Mouse (Mus musculus): ENCODE measurements around the gene Mrln.

The Mrln gene

DNA sequence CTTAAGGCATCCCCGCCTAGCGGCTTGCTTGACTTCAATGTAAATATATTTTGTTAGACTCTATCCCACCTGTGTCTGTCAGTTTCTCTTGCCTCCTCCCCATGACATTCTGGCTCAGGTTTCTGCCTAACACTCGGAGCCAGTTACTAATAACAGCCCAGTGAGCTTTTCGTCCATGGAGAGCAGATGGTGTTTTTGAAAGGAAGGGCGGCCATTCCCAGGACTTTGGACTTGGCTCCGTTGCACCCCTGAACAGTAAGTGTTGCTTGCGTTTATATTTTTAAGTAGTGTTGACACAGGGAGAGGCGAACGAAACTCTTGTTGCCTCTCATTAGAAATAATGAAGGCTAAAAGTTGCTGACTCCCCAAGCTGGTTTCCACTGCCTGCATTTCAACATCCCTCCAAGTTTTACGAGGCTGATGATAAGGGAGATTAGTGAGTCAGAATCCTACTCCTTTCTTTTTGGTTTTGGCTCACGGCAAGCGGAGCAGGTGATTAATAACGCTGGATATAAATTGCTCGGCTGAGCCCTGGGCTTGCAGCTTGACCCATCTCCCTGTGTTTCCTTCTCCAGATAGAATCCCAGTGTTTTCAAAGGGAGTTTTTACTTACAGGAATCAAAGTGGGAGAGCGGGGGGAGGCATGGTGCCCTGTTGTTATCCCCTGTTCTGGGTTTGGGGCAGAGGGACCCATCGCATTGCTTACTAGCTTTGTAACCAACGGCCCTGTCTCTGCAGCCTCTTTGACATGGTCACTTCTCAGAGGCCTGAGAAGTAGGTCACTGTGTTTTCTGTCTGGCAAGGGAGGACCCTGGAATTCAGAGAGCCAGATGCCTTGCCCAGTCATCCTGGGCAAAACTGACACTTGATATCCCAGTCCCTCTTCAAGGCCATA, at the start of gene Mrln:
Gene Mrln (plus strand): TSS at position 160 of the 895 bp plus-strand sequence.
- DNase-seq (ENCODE audit: low spot score): no peak

DNA sequence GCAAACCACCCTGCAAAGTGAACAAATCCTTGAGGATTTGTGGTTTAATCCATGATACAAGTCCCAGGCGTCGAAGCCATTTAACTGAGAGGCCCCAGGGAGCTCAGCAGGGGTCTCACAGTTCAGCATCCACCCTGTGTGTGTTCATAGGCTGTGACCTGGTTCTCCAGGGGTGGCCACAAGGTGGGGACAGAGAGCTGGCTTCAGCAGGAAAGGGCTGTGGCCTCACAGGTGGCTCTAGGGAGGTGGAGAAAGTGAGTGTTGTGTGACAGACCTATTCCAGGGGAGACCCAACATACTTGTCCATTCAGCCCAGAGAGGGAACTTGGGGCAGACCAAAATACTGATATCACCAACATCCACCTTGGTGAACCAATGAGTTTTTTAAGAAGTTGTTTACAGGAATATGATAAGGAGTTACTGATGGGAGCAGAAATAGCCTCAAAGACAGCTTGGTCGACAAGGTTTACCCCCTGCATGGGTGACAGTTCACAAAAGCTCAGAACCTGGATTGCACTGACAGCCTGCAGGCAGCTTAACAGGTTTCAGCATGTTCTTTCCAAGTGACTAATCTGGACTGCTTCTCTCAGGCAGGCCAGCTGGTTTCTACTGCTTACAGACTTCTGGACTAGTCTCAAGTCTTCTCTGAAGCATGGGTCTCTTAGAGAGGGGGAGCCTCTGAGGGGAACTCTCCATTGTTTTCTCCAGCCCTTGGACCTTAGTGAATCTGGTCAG, 47.9 kb upstream of the Mrln start:
- no peak for DNase-seq (ENCODE audit: low spot score)

DNA sequence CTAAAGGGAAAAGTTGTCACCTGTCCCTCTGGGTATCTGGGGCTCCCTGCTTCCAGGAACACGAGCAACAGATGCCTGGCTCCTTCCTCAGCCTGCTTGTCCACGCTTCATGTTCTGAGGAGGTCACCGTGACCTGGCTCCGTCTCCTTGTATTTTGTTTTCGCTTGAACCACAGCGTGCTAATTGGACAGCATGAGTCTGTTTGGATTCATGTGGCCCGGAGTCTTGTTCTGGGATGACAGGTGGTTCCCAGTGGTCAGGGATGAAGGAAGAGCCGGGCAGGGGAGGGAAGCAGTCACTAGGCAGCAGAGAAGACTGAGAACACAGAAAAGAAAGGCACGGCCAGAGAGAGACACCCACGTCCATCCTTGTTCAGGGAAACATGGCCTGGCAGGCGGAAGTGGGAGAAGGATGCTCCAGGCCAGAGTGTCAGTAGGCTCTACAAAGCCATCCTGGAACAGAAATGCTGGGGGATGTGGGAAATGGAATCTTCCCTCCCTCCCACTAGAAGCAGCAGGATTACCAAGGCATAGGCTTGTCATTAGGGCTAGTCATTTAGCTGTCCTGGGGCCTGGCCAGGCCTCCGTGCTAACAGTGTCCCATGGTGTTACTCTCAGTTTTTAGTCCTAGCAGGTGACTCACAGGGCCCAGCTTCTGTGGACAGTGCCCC, 44.7 kb upstream of the Mrln start:
- peak; percentile 78 for DNase-seq (ENCODE audit: low spot score)

DNA sequence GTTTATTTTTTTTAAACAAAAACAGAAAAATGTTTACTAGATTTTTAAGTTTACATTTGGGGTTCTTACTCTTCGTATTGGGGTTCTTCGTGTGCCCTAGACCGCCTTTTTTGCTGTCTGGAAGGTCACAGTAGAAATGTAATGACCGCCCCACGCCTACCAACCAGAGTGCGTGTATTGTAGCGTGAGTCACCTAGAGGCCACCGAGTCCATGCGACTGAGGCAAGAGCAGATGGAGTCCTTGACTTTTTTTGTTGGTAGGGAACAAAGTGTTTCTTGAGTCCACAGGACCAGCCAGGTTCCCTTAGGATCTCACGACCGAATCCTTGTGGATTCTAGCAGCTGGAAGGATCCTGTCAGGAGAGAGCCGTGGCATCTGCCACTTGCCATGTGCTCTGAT, 43.7 kb upstream of the Mrln start:
- no peak for DNase-seq (ENCODE audit: low spot score)

DNA sequence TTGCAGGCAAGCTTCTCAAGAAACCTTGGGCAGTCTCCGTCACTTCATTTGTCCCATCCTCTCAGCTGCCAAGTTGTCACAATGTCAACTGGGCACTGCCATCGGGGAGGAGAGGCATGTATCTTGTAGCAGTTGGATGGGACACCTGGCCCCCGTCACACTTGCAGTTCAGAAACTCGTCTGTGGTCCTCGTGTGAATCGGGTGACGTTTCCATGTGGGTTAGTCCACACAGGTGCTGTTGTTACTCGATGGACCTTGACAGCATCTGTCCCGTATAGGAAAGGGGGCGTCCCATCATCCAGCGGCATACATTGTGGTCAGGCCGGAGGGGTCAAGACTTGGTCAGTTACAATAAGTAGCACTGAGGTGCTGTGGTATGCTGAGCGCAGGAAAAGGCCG, 43.0 kb upstream of the Mrln start:
- no peak for DNase-seq (ENCODE audit: low spot score)

DNA sequence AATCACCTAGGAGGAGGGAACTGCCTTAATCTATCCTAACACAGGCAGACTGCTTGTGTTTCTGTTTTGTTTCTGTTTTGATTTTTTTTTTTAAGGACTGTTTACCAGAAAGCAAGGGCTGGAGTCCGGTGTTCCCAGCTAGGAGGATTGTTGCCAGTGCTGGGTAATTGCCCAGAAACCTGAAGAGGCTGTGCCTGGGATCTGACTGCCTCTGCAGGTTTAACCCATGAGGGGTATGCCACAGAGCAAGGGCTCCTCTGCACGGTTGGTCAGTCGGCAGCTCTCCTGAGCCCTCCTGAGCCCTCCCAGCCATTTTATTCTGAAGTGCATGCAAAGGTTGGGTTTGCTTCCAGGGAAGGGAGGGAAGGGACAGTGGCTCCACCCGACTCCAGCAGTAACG, 40.8 kb upstream of the Mrln start:
- DNase-seq (ENCODE audit: low spot score): no peak

DNA sequence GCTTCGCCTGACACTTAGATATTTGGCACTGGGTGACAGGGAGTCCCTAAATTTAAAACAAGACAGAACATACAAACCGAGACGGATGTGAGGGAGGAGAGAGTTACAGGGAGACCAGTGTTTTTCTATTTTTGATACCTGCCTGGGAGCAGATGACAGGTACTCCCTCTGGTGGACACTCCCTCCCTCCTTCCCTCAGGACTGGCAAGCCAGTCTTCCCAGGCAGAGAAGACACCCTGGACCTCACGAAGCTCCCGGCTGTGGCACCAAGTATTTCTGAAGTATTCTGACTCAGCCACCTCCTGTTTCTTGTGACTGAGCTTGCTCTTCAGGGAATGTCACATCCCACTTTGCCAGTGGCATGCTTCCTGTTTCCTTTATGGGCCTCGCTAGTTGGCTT, 38.6 kb upstream of the Mrln start:
- DNase-seq (ENCODE audit: low spot score): no peak

DNA sequence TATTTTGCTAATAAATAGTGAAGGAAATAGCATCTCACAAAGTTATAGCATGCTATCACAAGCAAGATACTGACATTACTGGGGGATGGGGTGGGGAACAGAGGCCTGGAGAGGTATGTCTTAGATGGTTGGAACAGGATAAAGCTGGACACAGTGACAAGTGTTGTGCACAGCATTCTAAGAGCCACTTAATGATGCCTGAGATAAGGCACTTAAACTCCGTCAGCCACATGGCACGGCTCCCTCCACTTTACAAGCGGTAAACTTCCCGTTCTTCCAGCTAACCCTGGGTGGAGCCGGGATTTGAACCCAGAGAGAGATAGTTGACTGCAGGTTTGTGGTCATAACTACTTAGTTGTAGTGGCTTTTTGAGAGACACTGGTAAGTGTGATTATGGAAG, 38.0 kb upstream of the Mrln start:
- no peak for DNase-seq (ENCODE audit: low spot score)

DNA sequence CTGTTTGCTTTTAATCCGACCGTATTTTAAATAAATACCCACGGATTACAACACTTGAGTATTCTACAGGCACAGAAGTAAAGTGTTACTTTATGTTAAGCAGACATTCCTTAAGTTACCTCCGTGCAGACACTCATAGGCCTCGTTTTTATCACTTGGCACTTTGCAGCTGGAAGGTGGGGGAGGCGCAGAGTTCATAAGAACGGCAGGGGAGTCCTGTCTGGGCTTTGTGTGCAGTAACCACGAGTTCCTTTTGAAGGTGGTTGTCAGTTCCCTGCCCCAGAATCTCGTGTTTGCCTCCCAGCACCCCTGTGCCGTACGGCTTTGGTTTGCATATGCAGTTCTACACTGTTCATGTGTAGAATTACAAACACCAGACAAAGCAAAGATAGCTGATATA, 36.8 kb upstream of the Mrln start:
- DNase-seq (ENCODE audit: low spot score): no peak

DNA sequence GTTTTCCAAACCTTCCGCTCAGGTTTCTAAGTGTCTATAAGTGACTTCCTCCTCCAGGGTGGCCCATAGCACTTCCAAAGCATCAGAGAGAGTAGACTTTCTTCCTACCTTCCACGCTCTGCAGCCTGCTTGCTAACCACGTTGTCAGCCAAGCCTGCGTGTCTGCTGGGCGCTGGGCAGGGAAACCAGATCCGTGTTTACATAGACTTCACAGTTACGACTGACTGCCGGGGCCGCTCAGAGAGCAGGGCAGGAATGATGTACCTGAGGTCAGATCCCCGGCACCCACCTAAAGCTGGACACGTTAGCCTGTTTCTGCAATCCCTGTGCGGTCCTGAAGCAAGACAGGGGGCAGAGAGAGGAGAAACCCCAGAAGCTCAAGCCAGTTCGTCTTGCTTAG, 36.1 kb upstream of the Mrln start:
- no peak for DNase-seq (ENCODE audit: low spot score)

DNA sequence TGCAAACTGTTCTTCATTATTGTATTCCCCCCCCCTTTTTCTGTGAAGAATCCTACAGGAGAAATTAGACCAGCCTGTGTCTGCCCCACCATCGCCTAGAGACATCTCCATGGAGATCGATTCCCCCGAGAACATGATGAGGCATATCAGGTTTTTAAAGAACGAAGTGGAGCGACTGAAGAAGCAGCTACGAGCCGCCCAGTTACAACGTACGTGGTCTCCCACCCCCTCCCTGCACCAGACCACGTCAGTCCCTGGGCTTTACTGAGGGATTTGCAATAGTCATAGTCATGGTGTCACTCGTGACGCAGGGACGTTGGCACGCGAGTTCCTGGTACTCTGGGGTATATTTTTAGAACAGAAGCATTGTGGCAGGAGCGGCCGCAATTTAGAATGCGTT, 35.4 kb upstream of the Mrln start:
- no peak for DNase-seq (ENCODE audit: low spot score)

DNA sequence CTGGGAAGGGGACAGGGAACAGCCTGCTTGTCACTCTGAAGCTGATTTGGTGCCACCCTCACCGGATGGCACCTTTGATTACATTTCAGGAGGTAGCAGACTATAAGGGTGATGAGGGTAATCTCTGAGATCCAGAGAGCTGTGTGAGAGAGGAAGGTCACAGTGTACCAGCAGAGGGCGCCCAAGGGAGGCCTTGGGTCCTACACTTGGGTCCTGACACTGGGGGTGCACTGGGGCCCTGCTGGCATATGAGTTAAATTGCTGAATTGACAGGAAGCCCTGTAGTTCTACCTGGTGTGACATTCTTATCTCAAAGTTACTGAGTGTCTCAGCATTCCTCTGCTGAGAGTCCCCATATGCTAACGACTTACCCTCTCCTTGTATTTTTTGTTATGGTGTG, 31.1 kb upstream of the Mrln start:
- DNase-seq (ENCODE audit: low spot score): peak; percentile 69

DNA sequence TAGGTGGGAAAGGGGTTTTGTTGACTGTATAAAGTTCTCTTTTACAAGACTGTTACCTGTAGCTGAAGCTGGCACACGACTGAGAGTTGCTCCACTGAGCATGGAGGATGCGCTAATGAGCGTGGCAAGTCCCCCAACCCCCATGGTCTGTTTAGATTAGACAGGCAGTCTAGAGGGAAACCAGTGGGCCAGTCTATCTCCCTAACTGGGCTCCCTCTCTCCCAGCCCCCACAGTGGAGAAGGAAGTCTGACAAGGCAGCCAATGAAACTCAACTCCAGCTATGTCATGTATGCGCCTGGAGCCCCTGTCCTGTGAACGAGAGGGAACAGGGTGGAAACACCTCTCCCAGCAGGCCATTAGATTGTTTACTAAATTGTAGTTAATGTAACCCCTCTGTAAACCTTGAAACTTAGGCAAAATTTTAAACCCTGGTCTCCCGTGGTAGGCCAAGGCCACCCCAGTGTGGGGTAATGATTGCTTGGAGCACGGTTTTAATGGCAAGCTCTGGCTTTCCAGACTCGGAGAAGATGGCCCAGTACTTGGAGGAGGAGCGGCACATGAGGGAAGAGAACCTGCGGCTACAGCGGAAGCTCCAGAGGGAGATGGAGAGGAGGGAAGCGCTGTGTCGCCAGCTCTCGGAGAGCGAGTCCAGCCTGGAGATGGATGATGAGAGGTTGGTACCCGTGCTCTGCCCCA, 29.8 kb upstream of the Mrln start:
- DNase-seq (ENCODE audit: low spot score): no peak

DNA sequence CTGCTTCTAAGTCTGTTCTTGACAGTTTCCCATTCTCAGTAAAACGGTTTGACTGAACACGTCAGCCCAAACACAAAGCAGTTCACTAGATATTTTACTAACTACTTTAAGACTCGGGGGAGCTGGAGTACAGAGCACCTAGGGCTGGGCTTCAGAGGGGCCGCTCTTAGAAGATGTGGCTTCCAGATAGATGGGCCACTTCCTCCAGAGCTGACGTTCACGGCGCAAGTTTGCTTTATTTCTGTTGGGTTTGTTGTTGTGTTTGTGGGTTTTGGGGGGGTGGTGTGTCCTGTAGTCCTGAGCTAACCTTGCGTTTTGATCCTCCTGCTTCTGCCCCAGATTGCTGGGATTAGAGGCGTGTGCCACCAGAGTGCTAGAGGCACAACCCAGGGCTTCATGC, 23.7 kb upstream of the Mrln start:
- DNase-seq (ENCODE audit: low spot score): no peak

DNA sequence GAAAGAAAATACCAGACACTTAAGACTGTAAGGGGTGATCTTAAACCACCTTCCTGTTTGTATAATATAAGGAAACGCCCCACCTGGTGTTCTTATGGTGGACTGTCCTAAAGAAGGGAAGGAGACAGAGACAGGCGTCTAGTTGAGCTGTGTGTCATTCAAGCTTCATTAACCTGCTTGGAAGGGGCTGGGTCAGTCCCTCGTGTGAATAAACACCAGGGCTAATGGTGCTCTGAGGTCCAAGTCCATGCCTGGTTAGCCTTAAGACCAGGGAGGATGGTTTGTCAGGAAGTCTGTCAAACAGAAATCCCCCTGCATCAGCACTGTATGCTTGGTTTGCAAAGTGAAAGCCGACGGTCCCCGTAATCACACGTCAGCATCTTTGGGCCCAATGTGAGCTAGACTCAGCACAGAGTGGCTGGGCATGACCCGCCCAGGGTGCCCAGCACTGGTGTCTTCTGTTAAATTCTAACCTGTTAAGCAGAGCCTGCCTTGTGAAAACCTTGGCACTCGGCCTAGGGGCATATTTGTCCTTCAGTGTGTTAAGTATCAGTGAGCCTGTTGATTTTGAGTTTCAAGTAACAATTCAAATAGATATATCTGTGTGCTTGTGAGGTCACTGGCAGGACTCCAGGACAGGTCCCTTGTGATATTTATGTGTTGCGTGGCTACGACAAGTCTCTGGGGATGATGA, 23.0 kb upstream of the Mrln start:
- no peak for DNase-seq (ENCODE audit: low spot score)

DNA sequence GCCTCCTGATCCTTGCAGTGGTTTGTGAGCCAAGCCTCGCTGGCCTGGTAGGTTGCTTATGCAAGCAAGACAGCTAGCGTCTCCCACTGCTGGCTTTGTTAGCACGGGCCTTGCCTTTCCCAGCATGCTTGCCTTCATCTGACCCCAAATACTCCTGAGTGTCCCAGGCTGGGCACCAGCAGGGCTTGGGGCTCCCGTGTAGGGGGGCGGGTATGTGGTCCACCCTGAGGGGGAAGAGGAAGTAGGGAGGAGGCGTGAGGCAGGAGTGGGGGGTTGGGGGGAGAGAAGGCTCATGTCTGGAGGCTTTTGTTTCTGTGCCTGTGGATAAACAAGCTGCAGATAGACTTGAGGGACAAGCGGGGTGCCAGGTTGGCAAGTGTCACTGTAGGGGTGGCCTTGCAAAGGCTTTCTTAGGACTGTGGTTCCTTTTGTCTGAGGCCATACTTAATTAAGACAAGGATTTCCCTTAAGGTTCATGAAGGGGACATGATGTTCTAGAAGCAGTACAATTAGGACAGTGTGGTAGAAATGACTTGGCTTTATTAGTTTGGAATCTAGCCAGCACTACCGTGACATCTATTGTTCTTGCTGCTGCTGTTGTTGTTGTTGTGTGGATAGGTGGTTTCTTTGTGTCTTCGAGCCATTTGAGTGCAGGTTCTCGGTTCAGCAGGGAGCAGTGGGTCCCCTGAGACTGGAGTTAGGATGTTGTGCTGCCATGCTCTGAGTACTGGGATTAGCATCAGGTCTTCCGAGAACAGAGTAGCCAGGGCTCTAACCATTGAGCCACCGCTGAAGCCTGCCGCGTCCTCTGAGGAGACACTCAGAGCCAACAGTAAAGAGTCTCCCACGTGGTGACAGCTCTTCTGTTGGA, 21.0 kb upstream of the Mrln start:
- no peak for DNase-seq (ENCODE audit: low spot score)

DNA sequence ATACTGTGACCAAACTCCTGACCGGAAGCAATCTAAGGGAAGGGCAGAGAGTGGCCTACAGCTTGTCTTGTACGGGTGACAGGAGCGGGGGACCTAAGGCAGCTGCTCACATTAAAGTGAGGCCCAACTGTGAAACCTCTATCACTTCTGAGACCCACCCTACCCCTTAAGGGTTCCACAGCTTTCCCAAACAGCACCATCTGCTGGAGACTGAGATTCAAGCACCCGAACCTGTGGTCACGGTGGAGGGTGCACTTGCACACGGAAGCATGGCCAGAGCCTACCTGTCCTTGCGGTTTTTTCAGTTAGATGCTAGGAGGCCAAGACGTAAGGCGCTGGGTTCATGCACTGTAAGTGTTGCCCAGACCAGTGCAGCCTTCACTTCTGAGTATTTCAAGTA, 18.3 kb upstream of the Mrln start:
- no peak for DNase-seq (ENCODE audit: low spot score)

DNA sequence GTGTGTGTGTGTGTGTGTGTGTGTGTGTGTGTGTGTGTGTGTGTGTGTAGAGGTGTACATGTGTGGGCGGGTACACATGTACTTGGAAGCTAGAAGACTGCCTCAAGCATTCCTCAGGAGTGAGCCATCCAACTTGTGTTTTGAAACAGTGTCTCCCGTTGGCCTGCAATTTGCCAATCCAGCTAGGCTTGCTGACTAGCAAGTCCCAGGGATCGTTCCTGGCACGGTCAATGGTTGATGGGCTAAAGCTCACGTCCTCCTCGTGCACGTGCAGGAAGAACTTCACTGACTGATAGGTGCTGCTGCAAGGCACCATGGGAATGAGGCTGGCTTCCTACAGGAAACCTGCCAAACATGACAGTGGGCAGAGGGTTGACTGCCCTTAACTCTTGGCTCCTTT, 17.9 kb upstream of the Mrln start:
- DNase-seq (ENCODE audit: low spot score): no peak

DNA sequence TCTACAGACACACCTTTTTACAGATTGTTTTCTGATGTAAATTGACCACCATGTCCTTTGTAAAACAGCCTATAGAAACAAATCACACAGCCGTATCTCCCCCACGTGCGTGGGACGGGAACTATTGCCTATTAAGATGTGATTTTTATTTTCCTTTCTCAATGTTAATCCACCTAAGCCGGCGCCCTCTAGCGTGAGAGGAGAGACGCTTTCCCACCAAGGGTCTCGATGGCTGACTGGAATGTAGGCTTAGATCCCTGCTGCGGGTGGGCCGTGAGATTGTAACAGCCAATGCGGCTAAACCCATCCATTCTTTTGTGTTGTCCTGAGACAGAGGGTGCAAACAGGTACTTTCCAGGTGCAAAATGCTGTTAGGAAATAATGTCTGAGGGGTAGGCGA, 14.6 kb upstream of the Mrln start:
- DNase-seq (ENCODE audit: low spot score): no peak

DNA sequence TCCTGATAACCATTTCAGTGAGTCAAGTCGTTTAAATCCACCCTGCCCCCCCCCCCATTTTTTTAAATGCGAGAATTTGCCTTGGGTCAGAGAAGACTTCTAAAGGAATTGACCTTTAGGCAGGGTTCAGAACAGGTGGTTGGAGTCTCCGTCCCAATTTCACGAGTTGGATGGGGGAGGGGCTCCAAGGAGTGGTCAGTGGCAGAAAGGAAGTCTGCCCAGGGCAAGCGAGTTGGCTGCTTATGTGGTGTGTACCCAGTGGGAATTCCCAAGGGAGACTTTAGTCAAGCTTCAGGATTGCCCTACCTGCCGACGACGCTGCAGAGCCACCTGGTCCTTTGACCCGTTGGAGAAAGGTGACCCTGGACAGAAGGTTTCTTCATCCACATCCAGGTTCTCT, 10.2 kb upstream of the Mrln start:
- peak; percentile 1 for DNase-seq (ENCODE audit: low spot score)

DNA sequence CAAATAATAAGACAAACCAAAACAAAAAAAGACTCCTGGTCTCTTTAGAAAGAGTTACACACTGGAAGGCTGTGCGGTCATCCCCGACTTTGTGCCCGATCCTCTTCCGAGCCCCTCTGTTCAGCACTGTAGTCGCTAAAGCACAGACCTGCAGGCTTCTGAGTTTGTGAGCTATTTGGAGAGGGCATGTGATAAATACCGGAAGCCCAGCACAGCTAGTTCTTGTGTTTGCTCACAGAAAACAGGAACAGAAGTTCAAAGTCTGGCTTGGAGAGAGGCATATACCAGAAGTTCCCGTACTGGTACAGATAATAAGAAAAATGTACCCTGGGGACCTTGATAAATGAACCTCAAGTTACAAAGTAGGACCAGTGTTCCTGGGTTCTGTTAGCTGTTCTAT, 9.2 kb upstream of the Mrln start:
- DNase-seq (ENCODE audit: low spot score): peak; percentile 1

Data from ovary, postnatal 36 days (tissue).